ENCODE assay signal across 8 mouse cellular contexts in the genomic region with DNA sequence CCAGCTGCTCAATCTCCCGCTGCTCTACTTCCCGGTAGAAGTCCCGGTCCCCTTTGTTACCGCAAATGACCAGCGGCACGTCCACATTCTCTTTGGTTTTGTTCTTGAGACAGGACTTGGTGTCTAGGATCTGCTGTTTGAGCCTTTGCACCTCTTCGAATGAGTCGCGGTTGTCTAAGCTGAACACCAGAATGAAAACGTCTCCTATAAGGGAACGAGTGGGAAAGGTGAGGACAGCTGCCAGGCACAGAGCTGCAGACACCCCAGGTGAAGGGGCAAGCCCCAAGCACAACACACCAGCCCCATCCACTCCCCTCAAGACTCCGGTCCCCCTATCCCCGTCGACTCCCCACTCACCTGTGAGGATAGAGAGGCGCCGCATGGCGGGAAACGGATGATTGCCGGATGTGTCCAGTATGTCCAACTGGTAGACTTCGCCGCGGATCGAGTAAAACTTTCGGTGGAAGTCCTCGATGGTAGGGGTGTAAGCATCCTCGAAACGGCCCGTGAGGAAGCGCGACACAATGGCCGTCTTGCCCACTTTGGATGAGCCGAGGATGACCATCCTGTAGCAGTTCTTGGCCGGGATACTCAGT. TPM values are rescaled to one million over a fixed set of nuclear protein-coding genes. Genes with fewer than 3 reads are reported as not detected.
DNase-seq lines count a peak whose midpoint lies in the region; ATAC-seq and TF ChIP-seq lines count a peak whose summit lies in the region.

No protein-coding gene starts in this region.

- peak overlapping the region; percentile 64 to 83 for H3K4me3 ChIP-seq in ES-E14 (ENCODE audit: insufficient read depth in 1 of 2, low read depth in 1 of 2, low read length in 2 of 2, poor library complexity in 1 of 2, severe bottlenecking in 1 of 2)
- peak overlapping the region; percentile 43 for H3K4me3 ChIP-seq in embryonic facial prominence, embryonic 12.5 days
- peak overlapping the region; percentile 40 for H3K4me3 ChIP-seq in hindbrain, embryonic 12.5 days
- peak overlapping the region; percentile 33 to 49 for H3K4me3 ChIP-seq in liver, embryonic 14.5 days (ENCODE audit: insufficient read depth in 1 of 2, low read depth in 2 of 2, low read length in 2 of 2)
- H3K4me3 ChIP-seq in neural tube, embryonic 13.5 days: peak overlapping the region; percentile 42

- peaks cover 0 to 15% of the 10 kb centered on the region in 2 experiments; a peak in 2 of 4 replicates for H3K4me1 ChIP-seq in ES-E14 (ENCODE audit: control insufficient read depth in 2 of 2, insufficient read depth in 2 of 2, low read length in 2 of 2, poor library complexity in 1 of 2)
- H3K4me1 ChIP-seq in embryonic facial prominence, embryonic 12.5 days: peaks cover 49% of the 10 kb centered on the region
- H3K4me1 ChIP-seq in hindbrain, embryonic 12.5 days: peaks cover 32% of the 10 kb centered on the region
- H3K4me1 ChIP-seq in liver, embryonic 14.5 days (replicated peaks; ENCODE audit: control insufficient read depth in 2 of 2, insufficient read depth in 2 of 2, low read length in 1 of 2): peaks cover 0 to 6% of the 10 kb centered on the region in 2 experiments; a peak in 2 of 4 replicates
- H3K4me1 ChIP-seq in neural tube, embryonic 13.5 days (replicated peaks): peaks cover 33% of the 10 kb centered on the region

- H3K27me3 ChIP-seq in embryonic facial prominence, embryonic 12.5 days: peaks cover 29% of the 10 kb centered on the region
- H3K27me3 ChIP-seq in hindbrain, embryonic 12.5 days: peaks cover 60% of the 10 kb centered on the region
- H3K27me3 ChIP-seq in liver, embryonic 14.5 days (ENCODE audit: control insufficient read depth, insufficient read depth, low read length): peaks cover 19% of the 10 kb centered on the region
- peaks cover 37% of the 10 kb centered on the region for H3K27me3 ChIP-seq in neural tube, embryonic 13.5 days

- WGBS in embryonic facial prominence, embryonic 12.5 days: 3% methylated on average over 33 of the region's 33 CpGs
- 4% methylated on average over 33 of the region's 33 CpGs for WGBS in hindbrain, embryonic 12.5 days
- 2% methylated on average over 33 of the region's 33 CpGs for WGBS in liver, embryonic 14.5 days (ENCODE audit: insufficient replicate concordance)
- WGBS in neural tube, embryonic 13.5 days: 3% methylated on average over 33 of the region's 33 CpGs

- H3K27ac ChIP-seq in ES-E14 (ENCODE audit: insufficient read depth, low read depth, low read length, poor library complexity, severe bottlenecking): no peak overlapping the region
- H3K27ac ChIP-seq in embryonic facial prominence, embryonic 12.5 days: no peak overlapping the region
- H3K27ac ChIP-seq in hindbrain, embryonic 12.5 days: no peak overlapping the region
- H3K27ac ChIP-seq in liver, embryonic 14.5 days: no peak overlapping the region
- no peak overlapping the region for H3K27ac ChIP-seq in neural tube, embryonic 13.5 days (replicated peaks)

- no peak for TF ChIP-seq EP300 in liver, embryonic 14.5 days (IDR thresholded peaks at IDR 0.05; ENCODE audit: low read depth)

- peaks cover 13% of the 10 kb centered on the region; the same call in 1 of the 2 replicates for H3K36me3 ChIP-seq in ES-E14 (ENCODE audit: control insufficient read depth, insufficient read depth, low read length, poor library complexity, severe bottlenecking)
- H3K36me3 ChIP-seq in embryonic facial prominence, embryonic 12.5 days: 0 out of 2 replicates have a peak, but pooled peaks cover 7% of the 10 kb centered on the region
- peaks cover 18% of the 10 kb centered on the region for H3K36me3 ChIP-seq in hindbrain, embryonic 12.5 days
- peaks cover 7% of the 10 kb centered on the region for H3K36me3 ChIP-seq in liver, embryonic 14.5 days (replicated peaks; ENCODE audit: control insufficient read depth, insufficient read depth, low read depth)
- H3K36me3 ChIP-seq in neural tube, embryonic 13.5 days: peaks cover 20% of the 10 kb centered on the region; the same call in 1 of the 2 replicates

- H3K4me2 ChIP-seq in embryonic facial prominence, embryonic 12.5 days (replicated peaks): peak overlapping the region; percentile 87
- peak overlapping the region; percentile 65 for H3K4me2 ChIP-seq in hindbrain, embryonic 12.5 days (replicated peaks)
- peak overlapping the region; percentile 73 for H3K4me2 ChIP-seq in liver, embryonic 14.5 days (ENCODE audit: low read depth)
- H3K4me2 ChIP-seq in neural tube, embryonic 13.5 days: peak overlapping the region; percentile 81

- no peak for ATAC-seq in embryonic facial prominence, embryonic 12.5 days (ENCODE audit: insufficient number of reproducible peaks, insufficient read depth, low FRiP score, low TSS enrichment)
- ATAC-seq in hindbrain, embryonic 12.5 days (ENCODE audit: low FRiP score): no peak
- 0 out of 2 replicates have a peak, but pooled peaks have one; percentile 6 for ATAC-seq in liver, embryonic 14.5 days (ENCODE audit: insufficient read depth)
- ATAC-seq in neural tube, embryonic 13.5 days (ENCODE audit: low read depth): peak; percentile 15; the same call in 1 of the 2 replicates
- ATAC-seq in granulocyte monocyte progenitor cell, adult 5-6 weeks (replicated peaks; ENCODE audit: poor library complexity, severe bottlenecking): no peak

- peak overlapping the region; percentile 57 for H3K9ac ChIP-seq in ES-E14 (ENCODE audit: insufficient read depth, low read depth, low read length, poor library complexity, severe bottlenecking)
- H3K9ac ChIP-seq in embryonic facial prominence, embryonic 12.5 days: peak overlapping the region; percentile 63
- peak overlapping the region; percentile 46 for H3K9ac ChIP-seq in hindbrain, embryonic 12.5 days
- no peak overlapping the region for H3K9ac ChIP-seq in liver, embryonic 14.5 days (replicated peaks)
- peak overlapping the region; percentile 63 for H3K9ac ChIP-seq in neural tube, embryonic 13.5 days

- in situ Hi-C loops in ES-E14 (cut with MboI; ENCODE audit: low sequenced_read_pairs in 2 of 2, unreplicated experiment in 2 of 2): no loop called here

- TF ChIP-seq CTCF in liver, embryonic 14.5 days (IDR thresholded peaks at IDR 0.05; ENCODE audit: low read depth): no peak

- peak; percentile 45 for DNase-seq in kidney, adult 18-20 months
- DNase-seq in kidney, adult 11 months: no peak
- no peak for DNase-seq in ES-E14 (ENCODE audit: low read depth, low spot score)
- DNase-seq in liver, embryonic 14.5 days (ENCODE audit: low read depth in 3 of 3, low spot score in 3 of 3): no peak

- no peaks in the 10 kb centered on the region for H3K9me3 ChIP-seq in ES-E14 (ENCODE audit: control insufficient read depth, insufficient read depth, low read depth, low read length)
- H3K9me3 ChIP-seq in embryonic facial prominence, embryonic 12.5 days: no peaks in the 10 kb centered on the region
- no peaks in the 10 kb centered on the region for H3K9me3 ChIP-seq in hindbrain, embryonic 12.5 days (replicated peaks)
- no peaks in the 10 kb centered on the region for H3K9me3 ChIP-seq in liver, embryonic 14.5 days (ENCODE audit: control insufficient read depth, low read length)
- H3K9me3 ChIP-seq in neural tube, embryonic 13.5 days: no peaks in the 10 kb centered on the region

TF ChIP-seq in ES-E14, 5 proteins besides CTCF, POLR2A, EP300 and RAD21:
- TF ChIP-seq ZC3H11A (IDR thresholded peaks at IDR 0.05; ENCODE audit: borderline replicate concordance, low read depth, low read length) (0 out of 2 replicates have a peak, but pooled peaks have one; percentile 18), CHD2 (IDR thresholded peaks at IDR 0.05; ENCODE audit: low read depth, low read length) (no peak)

RNA-seq across cellular contexts. Expression of gene Rasd1, which starts 0.5 kb away (rescaled TPM):
- total RNA-seq in ES-E14 (2012; rRNA removed): 0.48 and 0.85 TPM in 2 replicates
- 2.6 and 3.2 TPM in 2 replicates for polyA plus RNA-seq in embryonic facial prominence, embryonic 12.5 days (2016; fragmentation: Nextera tagmentation; extraction: Ambion mirVana)
- 1.5 and 1.7 TPM in 2 replicates for polyA plus RNA-seq in hindbrain, embryonic 12.5 days (2016; fragmentation: Nextera tagmentation; extraction: Ambion mirVana)
- 0.37 and 0.43 TPM in 2 replicates for polyA plus RNA-seq in liver, embryonic 14.5 days (2012; rRNA removed)
- polyA plus RNA-seq in liver, embryonic 14.5 days (2014; fragmentation: Nextera tagmentation; extraction: Ambion mirVana): 0.52 and 0.69 TPM in 2 replicates
- 0.96 and 1.1 TPM in 2 replicates for polyA plus RNA-seq in neural tube, embryonic 13.5 days (2015; fragmentation: Nextera tagmentation; extraction: Ambion mirVana)
- total RNA-seq in granulocyte monocyte progenitor cell, adult 5-6 weeks (2014; fragmentation: Nextera tagmentation): not detected in 2 replicates
- 0.72 and 1.1 TPM in 2 replicates for total RNA-seq in granulocyte monocyte progenitor cell, adult 5-6 weeks (2017)

RNA-seq across cellular contexts. Expression of gene Med9, which starts 16.3 kb away (rescaled TPM):
- total RNA-seq in ES-E14 (2012; rRNA removed): 13.7 and 22.9 TPM in 2 replicates
- 36.7 and 38.9 TPM in 2 replicates for polyA plus RNA-seq in embryonic facial prominence, embryonic 12.5 days (2016; fragmentation: Nextera tagmentation; extraction: Ambion mirVana)
- 34.7 and 36.6 TPM in 2 replicates for polyA plus RNA-seq in hindbrain, embryonic 12.5 days (2016; fragmentation: Nextera tagmentation; extraction: Ambion mirVana)
- polyA plus RNA-seq in liver, embryonic 14.5 days (2012; rRNA removed): 9.4 and 11.2 TPM in 2 replicates
- polyA plus RNA-seq in liver, embryonic 14.5 days (2014; fragmentation: Nextera tagmentation; extraction: Ambion mirVana): 15.9 and 18.0 TPM in 2 replicates
- 36.2 TPM in 2 replicates for polyA plus RNA-seq in neural tube, embryonic 13.5 days (2015; fragmentation: Nextera tagmentation; extraction: Ambion mirVana)
- 19.1 and 20.8 TPM in 2 replicates for total RNA-seq in granulocyte monocyte progenitor cell, adult 5-6 weeks (2014; fragmentation: Nextera tagmentation)
- 18.6 and 28.3 TPM in 2 replicates for total RNA-seq in granulocyte monocyte progenitor cell, adult 5-6 weeks (2017)

Comparison
In these comparisons a context has a peak if more than half of its experiments do, and no peak if none do; other contexts are left out.
1. ATAC-seq: peak in liver, embryonic 14.5 days (single experiment) and neural tube, embryonic 13.5 days (single experiment); none in embryonic facial prominence, embryonic 12.5 days (single experiment), hindbrain, embryonic 12.5 days (single experiment) and granulocyte monocyte progenitor cell, adult 5-6 weeks (single experiment).
2. Peak in every context shown above with its lines, with median percentiles within 50 percentile points of each other: H3K4me3 ChIP-seq and H3K4me2 ChIP-seq.